Mouse (Mus musculus): ENCODE results near the gene Tent5c. TPM values are rescaled to one million over a fixed set of nuclear protein-coding genes. Genes with fewer than 3 reads are reported as not detected.
A peak's percentile ranks its signal among the peaks of the same experiment; 100 is the strongest.

Tent5c gene
- 1 to 10 TPM; 6.0 to 6.8 TPM for total RNA-seq (2021)
- 0.55 and 0.73 TPM in 2 replicates for polyA plus RNA-seq (2012; rRNA removed)
- long read RNA-seq, partial matches to known transcripts: 0 of 1 reads
- long read RNA-seq, other reads (novel, unspliced or antisense): 1 of 1 reads

GRCm38 (mm10) chr3:100489133-100490009, at the start of gene Tent5c:
Gene Tent5c (minus strand): TSS chr3:100489324.
- DNase-seq: peak; percentile 98

GRCm38 (mm10) chr3:100536686-100537085, 47.6 kb upstream of the Tent5c start:
- DNase-seq: no peak

DNA sequence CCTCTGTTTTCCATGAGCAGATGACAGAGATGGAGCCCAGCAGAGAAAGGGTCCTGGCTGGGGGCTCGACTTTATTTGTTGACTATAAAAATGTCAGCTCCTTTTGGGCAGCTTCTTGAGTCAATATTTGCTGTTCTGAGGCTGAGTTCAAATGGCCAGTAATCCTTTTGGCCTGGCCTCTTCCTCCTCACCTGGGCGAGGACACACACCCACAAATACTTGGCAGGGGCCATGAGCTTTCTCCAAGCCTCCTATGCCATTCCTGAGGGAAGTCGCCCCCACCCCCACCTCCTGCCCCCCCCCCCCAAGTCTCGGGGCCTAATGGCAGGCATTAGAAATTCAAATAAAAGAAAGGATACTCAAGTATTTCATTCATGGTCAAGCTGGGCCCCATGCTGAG, 46.8 kb upstream of the Tent5c start:
- DNase-seq: no peak

GRCm38 (mm10) chr3:100535298-100535697, 46.2 kb upstream of the Tent5c start:
- DNase-seq: no peak

DNA sequence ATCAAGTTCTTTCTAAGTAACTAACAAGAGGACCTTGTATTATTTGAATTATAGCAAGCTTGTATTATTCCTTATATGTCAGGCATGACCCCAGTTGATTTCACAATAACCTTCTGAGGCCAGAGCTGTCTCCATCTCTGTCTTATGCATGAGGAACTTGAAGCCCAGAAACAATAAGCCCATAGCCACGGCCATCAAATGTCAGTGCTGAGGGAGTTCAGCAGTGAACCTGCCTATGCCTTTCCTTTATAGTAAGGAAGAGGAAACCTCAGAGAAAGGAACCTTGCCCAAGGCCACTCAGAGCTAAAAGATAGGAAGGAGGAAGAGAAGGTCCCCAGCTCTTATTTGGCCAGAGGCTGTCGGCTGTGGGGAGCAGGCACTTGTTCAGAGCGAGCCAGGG, 45.3 kb upstream of the Tent5c start:
- no peak for DNase-seq

- DNase-seq: no peak
Measured at GRCm38 (mm10) chr3:100533429-100533828, 44.3 kb upstream of the Tent5c start.

DNA sequence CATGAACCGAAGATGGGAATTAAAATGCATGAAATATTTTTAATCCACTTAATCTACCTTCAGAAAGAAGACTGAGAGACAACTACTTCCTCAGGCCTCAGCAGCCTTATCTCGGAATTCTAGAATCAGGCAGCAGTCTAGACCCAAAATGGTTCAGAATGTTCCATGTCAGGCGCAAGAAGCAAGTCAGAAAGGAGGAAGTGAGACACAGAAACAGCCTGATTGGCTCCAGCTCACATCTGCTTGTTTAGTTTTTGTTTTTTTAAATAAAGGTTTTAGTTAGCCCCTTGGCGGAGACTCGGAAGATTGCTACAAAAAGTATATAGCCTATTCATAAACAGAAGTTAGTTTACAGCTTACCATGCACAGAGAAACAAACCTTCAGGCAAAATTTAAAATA, 41.8 kb upstream of the Tent5c start:
- no peak for DNase-seq

GRCm38 (mm10) chr3:100530244-100530788, 41.2 kb upstream of the Tent5c start:
- DNase-seq: no peak

DNA sequence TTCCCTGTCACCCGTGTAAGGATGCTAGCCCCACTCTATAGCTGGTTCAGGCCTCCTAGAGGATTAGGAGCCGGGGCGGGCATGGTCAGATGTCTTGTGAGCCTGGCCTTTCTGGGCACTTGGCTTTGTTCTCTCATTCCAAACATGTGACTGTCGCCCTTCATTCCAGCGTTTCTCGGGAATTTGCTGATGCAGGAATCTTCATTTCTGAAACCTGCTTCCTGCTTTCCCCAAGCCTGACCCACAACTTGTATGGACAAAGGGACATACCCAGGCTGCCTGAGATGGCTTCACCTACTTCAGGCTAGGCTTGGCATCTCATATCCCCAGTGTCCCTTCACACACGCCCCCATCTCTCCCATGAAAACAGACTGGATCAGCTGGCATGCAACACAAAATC, 33.5 kb upstream of the Tent5c start:
- no peak for DNase-seq

- no peak for DNase-seq
Measured at GRCm38 (mm10) chr3:100521626-100522025, 32.5 kb upstream of the Tent5c start.

- no peak for DNase-seq
Measured at GRCm38 (mm10) chr3:100515754-100516141, 26.6 kb upstream of the Tent5c start.

DNA sequence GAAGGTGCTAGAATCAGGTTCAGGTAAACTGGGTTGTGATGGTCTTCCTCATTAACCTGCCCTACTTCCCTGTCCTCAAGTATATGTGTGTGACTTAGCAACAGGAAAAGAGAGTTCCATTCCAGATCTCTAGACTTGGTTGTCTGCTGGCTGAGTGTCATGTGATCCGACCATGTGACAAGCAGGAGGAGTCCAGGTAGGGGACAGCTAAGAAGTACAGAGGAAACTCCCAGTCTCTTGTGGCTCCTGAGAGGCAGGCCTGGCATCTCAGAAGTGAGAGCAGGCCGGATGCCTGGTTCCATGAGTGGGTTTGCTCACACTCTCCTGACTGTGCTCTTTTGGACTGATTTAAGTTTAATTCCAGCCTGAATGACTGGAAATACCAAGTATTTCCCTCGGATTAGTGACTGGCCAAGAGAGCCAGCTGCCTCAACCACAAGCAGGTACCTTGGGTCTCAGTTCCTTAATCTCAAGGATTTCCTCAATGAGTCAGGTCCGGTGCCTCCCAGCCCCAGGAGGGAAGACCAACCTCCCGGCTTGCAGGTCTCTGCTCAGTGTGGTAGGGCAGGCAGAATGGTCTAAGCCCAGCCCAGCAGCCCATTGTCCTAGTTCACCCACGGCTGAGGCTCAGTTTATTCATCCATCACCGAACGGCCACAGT, 26.1 kb upstream of the Tent5c start:
- no peak for DNase-seq

DNA sequence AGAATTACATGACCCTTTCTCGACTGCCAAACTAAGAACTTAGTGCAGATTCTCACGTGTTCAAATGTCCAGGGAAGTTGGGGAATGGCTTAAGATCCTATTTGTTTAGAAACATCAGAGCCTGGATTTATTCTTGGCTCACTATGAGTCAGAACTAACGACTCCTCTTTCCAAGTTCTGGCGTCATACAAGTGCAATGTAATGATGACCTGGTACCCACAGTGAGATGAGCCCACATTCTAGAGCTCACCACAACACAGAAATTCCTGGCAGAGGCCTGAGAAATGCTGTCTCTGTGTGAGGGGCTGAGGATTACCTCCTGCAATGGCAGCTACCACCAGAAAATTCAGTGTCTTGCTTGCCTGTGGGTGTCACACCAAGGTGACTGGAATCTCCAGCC, 18.1 kb upstream of the Tent5c start:
- no peak for DNase-seq

DNA sequence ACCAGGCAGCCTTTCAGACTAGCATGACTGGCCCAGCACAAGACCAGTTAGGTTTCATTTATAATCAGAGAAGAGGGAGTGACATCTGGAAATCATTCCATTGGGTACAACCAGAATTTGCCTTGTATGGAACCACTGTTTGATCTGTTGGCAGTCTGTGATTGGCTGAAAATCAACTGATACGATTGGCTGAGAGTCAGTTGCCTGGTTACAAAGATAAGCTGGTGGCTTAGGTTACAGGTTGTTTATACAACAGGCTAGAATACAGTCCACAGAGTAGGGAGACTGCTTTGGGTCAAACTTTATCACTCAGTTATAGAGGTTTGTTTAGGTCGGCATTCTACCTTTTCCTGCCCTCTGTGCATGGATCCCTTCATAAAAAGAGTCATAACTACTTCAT, 17.6 kb upstream of the Tent5c start:
- no peak for DNase-seq

GRCm38 (mm10) chr3:100503882-100504281, 14.8 kb upstream of the Tent5c start:
- no peak for DNase-seq

DNA sequence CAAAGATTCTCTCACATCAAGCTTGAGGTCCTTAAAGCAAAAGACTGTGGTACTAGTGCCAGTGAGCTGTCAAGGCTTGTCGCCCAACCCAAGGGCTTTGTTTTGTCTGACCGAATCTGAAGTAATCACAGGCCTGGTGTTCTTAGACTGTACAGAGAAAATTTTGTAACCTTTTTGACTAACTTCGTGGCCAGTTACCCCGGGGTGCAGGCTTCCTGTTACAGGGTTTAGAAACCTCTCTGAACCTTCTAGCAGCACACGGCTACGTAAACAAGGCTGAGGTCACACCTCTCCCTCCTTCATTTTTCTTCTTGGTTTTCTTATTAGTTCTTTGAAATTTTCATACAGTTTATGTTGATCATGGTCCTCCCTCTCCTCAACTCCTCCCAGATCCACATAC, 13.4 kb upstream of the Tent5c start:
- no peak for DNase-seq

DNA sequence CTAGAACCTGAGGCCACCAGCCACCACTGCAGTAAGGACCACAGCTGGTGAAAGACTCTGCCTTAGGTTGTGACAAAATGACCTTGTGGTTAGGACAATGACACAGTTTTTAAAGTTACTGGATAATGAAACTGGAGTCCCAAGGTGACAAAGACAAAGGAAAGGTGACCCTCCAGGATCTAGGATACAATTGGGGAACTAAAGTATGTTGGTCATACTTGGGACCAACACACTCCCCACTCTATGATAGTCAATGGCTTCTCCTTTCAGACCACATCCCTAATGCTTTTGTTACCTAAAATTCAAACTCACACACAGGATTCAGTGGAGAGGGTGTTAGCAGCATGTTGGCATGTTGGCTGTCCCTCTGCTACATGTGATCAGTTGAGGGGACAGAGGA, 12.8 kb upstream of the Tent5c start:
- DNase-seq: no peak

GRCm38 (mm10) chr3:100496081-100496480, 7.0 kb upstream of the Tent5c start:
- no peak for DNase-seq

DNA sequence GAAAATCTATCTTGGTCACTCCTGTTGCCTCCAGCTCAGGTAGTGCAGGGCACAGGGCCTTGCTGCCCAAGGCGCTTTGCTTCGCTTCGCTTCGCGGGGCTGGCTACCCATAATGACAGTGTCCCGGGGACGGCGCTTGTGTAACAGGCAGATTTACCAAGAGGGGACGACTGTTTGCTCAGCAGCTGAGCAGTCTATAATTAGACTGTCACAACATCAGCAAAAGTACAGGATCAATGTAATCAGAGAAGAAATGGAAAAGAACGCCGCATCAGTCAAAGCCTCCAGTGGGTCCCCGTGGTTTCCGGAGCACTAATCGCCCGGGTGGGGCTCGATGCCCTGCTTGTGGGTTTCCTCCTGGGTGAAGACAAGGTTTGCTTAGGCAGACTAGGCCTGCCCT, 6.3 kb upstream of the Tent5c start:
- DNase-seq: no peak

DNA sequence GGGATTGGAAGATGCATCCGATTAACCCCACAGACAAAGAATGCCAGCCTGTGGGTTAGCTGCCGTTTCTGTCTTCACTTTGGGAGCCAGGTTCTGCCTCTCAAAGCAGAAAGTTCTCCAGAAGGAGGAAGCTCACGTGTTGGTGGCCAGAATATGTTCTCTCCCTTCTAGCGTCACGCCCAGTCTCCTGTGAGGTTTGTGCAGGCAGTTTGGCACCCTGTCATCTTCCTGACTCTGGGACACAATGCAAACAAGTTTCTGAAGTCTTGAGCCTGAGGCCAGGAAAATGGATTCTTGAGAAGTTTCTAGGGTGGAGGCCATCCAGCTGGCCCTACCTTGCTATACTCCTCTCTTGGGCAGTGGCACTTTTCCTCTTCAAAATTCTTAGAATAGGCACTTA, 5.8 kb upstream of the Tent5c start:
- DNase-seq: no peak

DNA sequence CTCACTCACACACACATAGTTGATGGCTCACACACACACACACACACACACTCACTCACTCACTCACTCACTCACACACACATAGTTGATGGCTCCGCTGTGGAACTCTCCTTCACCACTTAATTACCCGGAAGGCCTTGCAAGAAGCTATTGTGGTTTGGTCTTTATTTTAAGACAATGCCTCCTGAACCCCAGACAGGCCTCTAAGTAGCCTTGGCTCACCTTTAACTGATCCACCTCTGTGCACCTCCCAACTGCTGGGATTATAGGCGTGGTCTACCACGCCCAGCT, 831 bp upstream of the Tent5c start:
- DNase-seq: no peak

DNA sequence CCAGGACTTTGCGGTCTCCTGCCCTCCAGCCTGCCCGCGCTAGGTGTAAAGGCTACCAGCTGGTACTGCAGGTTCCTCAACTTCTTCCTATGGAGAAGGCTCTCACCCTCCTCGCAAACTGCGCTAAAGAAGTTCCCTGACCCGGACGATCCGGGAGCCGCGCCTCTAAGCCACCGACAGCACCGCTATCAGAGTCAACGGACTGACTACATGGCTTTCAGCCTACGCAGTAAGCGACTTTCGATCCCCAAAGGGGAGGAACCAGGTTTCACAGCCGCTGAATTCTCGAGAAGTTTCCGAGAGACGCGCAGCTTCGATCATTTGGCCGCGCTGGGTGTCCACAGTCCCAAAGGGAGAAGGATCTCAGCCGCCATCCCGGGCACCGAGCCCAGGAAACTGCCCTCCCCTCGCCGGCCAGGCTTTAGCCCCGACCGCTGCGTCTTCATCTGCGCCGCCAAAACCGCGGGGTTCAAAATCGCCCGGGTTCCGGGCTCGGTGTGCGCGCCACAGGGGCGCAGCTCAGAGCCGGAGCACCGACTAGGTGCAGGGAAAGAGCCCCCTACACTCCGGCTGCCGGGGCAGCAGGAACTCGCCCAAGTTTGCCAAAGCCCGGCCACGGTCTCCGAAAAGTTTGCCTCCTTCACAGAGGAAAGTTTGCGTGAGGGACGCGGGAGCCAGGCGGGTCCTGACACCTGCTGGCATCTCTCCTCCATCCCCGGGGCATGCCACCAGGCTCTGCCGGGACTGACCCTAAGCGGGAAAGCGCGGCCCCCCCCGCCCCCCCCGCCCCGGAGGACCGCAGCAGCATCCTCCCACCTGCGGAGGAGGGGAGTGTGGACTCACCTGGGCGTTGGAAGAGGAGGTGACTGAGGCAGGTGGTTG, 632 bp downstream of the Tent5c start:
- DNase-seq: peak; percentile 90
